Mouse (Mus musculus) forebrain, postnatal 0 days (tissue): ENCODE data around the gene Camta1. TPM values are rescaled to one million over a fixed set of nuclear protein-coding genes. Genes with fewer than 3 reads are reported as not detected.

Experiments
- ATAC-seq: fragments of 200-750 bp; cut with Nextera tagmentation; 2 replicates; pipeline ENCODE4 v1.8.0; 2017; ENCODE audit warnings: mild to moderate bottlenecking, moderate library complexity
- DNase-seq: peaks from one replicate; pipeline ENCODE4 v3.0.0-alpha.2; 2015
- H3K27ac ChIP-seq: fragments of 300-500 bp; sonication (generic); 2 replicates; pipeline ENCODE4 v1.5.1; 2014; ENCODE audit warnings: low read depth, mild to moderate bottlenecking, antibody characterized with exemption, low read length, moderate library complexity, mixed read lengths
- H3K27me3 ChIP-seq: fragments of 300-500 bp; sonication (generic); 2 replicates; pipeline ENCODE4 v1.6.1; 2014; ENCODE audit warnings: mild to moderate bottlenecking, low read length, mixed read lengths; ENCODE audit not compliant: insufficient read depth
- H3K36me3 ChIP-seq: fragments of 300-500 bp; sonication (generic); 2 replicates; pipeline ENCODE4 v1.6.1; 2014; ENCODE audit warnings: mild to moderate bottlenecking, moderate library complexity; ENCODE audit not compliant: insufficient read depth
- H3K4me1 ChIP-seq: fragments of 300-500 bp; sonication (generic); 2 replicates; pipeline ENCODE4 v1.6.1; 2014; ENCODE audit warnings: antibody characterized with exemption; ENCODE audit not compliant: insufficient read depth
- H3K4me2 ChIP-seq: fragments of 300-500 bp; sonication (generic); 2 replicates; pipeline ENCODE4 v1.6.1; 2014; ENCODE audit warnings: low read depth, mild to moderate bottlenecking, moderate library complexity
- H3K4me3 ChIP-seq: fragments of 300-500 bp; sonication (generic); 2 replicates; pipeline ENCODE4 v1.5.1; 2014; ENCODE audit warnings: low read depth, low read length, mixed read lengths
- H3K9ac ChIP-seq: fragments of 300-500 bp; sonication (generic); 2 replicates; pipeline ENCODE4 v1.6.1; 2014; ENCODE audit warnings: mild to moderate bottlenecking
- H3K9me3 ChIP-seq: fragments of 300-500 bp; sonication (generic); 2 replicates; pipeline ENCODE4 v1.6.1; 2016; ENCODE audit warnings: low read length
- CTCF ChIP-seq: sonication (generic); IDR thresholded peaks from 2 replicates; pipeline ENCODE4 v1.5.1; 2016; ENCODE audit warnings: antibody characterized with exemption, control low read depth, low read depth
- WGBS: fragments of 180-500 bp; shearing (Covaris S2); extraction: QIAGEN DNeasy Blood & Tissue Kit; methylation state at CpG from one replicate; pipeline ENCODE4 v1.1.7; 2014; 5-methylcytosine and 5-hydroxymethylcytosine counted together
- polyA plus RNA-seq: library from polyadenylated mRNA; unstranded; fragments of >200 nt; fragmentation: Nextera tagmentation; extraction: Ambion mirVana; gene quantifications from 2 replicates; pipeline ENCODE4 v1.2.1, GENCODE M21; 2015
- total RNA-seq: library from RNA; depleted of rRNA; stranded (reverse); fragments of >200 nt; gene quantifications from 2 replicates; pipeline ENCODE4 v1.2.3, GENCODE M21; 2014

Gene Camta1
- total and polyA plus RNA-seq, 2 experiments from 2014 or later = 87.4 to 131 TPM

- H3K9me3 ChIP-seq = no peaks in the 10 kb centered on the region
- no peak for DNase-seq
- H3K27me3 ChIP-seq = no peaks in the 10 kb centered on the region; the same call in 1 of the 2 replicates
- no peak overlapping the region for H3K4me2 ChIP-seq
- no peaks in the 10 kb centered on the region for H3K4me1 ChIP-seq
- H3K4me3 ChIP-seq = no peak overlapping the region
- WGBS = 51% methylated on average over 10 of the region's 10 CpGs
- no peaks in the 10 kb centered on the region for H3K36me3 ChIP-seq
- ATAC-seq = no peak
- H3K27ac ChIP-seq = no peak overlapping the region
- no peak for TF ChIP-seq CTCF
- no peak overlapping the region for H3K9ac ChIP-seq
These were observed 312.2 kb downstream of the Camta1 start for GRCm38 (mm10) chr4:151549523-151549922.

- Histone ChIP-seq H3K27ac (no peak overlapping the region), H3K27me3 (no peaks in the 10 kb centered on the region), H3K36me3 (no peaks in the 10 kb centered on the region), H3K4me3 (no peak overlapping the region), H3K4me2 (no peak overlapping the region), H3K4me1 (no peaks in the 10 kb centered on the region), H3K9me3 (no peaks in the 10 kb centered on the region), H3K9ac (no peak overlapping the region)
- 58% methylated on average over 3 of the region's 3 CpGs for WGBS
- TF ChIP-seq CTCF = no peak
- ATAC-seq (no peak), DNase-seq (no peak)
These were observed 316.2 kb downstream of the Camta1 start for GRCm38 (mm10) chr4:151545452-151545851.

GRCm38 (mm10) chr4:151544191-151544590 is 317.5 kb downstream of the Camta1 start:
- no peak overlapping the region for H3K9ac ChIP-seq

GRCm38 (mm10) chr4:151540546-151540945 is 321.1 kb downstream of the Camta1 start:
- Histone ChIP-seq H3K27me3 (no peaks in the 10 kb centered on the region), H3K36me3 (no peaks in the 10 kb centered on the region), H3K4me2 (no peak overlapping the region), H3K9ac (no peak overlapping the region), H3K4me3 (no peak overlapping the region), H3K4me1 (peaks cover 5% of the 10 kb centered on the region; the same call in 1 of the 2 replicates), H3K27ac (no peak overlapping the region), H3K9me3 (no peaks in the 10 kb centered on the region)
- 71% methylated on average over 6 of the region's 6 CpGs for WGBS
- no peak for TF ChIP-seq CTCF
- DNase-seq (no peak), ATAC-seq (no peak)

More at GRCm38 (mm10) chr4:151544191-151544590, 317.5 kb downstream of the Camta1 start:
- H3K9me3 ChIP-seq = no peaks in the 10 kb centered on the region
- no peak overlapping the region for H3K27ac ChIP-seq
- DNase-seq (no peak), ATAC-seq (no peak)
- no peaks in the 10 kb centered on the region for H3K27me3 ChIP-seq
- no peaks in the 10 kb centered on the region for H3K4me1 ChIP-seq
- no peak overlapping the region for H3K4me2 ChIP-seq
- 45% methylated on average over 5 of the region's 5 CpGs for WGBS
- TF ChIP-seq CTCF = no peak
- no peak overlapping the region for H3K4me3 ChIP-seq
- no peaks in the 10 kb centered on the region for H3K36me3 ChIP-seq

GRCm38 (mm10) chr4:151539881-151540280 is 321.8 kb downstream of the Camta1 start:
- WGBS = 70% methylated on average over 5 of the region's 5 CpGs
- TF ChIP-seq CTCF = no peak
- Histone ChIP-seq H3K27ac (no peak overlapping the region), H3K36me3 (no peaks in the 10 kb centered on the region), H3K4me3 (no peak overlapping the region), H3K9ac (no peak overlapping the region), H3K27me3 (no peaks in the 10 kb centered on the region), H3K4me2 (no peak overlapping the region), H3K9me3 (no peaks in the 10 kb centered on the region), H3K4me1 (peaks cover 5% of the 10 kb centered on the region; the same call in 1 of the 2 replicates)
- no peak for DNase-seq
- no peak for ATAC-seq

- no peaks in the 10 kb centered on the region; the same call in 1 of the 2 replicates for H3K27me3 ChIP-seq
- WGBS = 45% methylated on average over 10 of the region's 10 CpGs
- no peak for DNase-seq
- no peaks in the 10 kb centered on the region for H3K9me3 ChIP-seq
- no peak overlapping the region; the same call in 1 of the 2 replicates for H3K27ac ChIP-seq
- no peak for ATAC-seq
- TF ChIP-seq CTCF = no peak
- H3K4me3 ChIP-seq = no peak overlapping the region
- peaks cover 5% of the 10 kb centered on the region; the same call in 1 of the 2 replicates for H3K4me1 ChIP-seq
- H3K4me2 ChIP-seq = no peak overlapping the region
- 0 out of 2 replicates have a peak overlapping the region, but pooled peaks have one; percentile 22 for H3K9ac ChIP-seq
- no peaks in the 10 kb centered on the region for H3K36me3 ChIP-seq
These were observed 322.5 kb downstream of the Camta1 start for GRCm38 (mm10) chr4:151539167-151539525.

GRCm38 (mm10) chr4:151538446-151539166 is 323.1 kb downstream of the Camta1 start:
- DNase-seq (no peak), ATAC-seq (peak; percentile 54)
- Histone ChIP-seq H3K27ac (no peak overlapping the region; the same call in 1 of the 2 replicates), H3K27me3 (no peaks in the 10 kb centered on the region; the same call in 1 of the 2 replicates), H3K4me2 (no peak overlapping the region), H3K9me3 (no peaks in the 10 kb centered on the region), H3K4me3 (no peak overlapping the region), H3K4me1 (peaks cover 5% of the 10 kb centered on the region; the same call in 1 of the 2 replicates), H3K36me3 (no peaks in the 10 kb centered on the region), H3K9ac (0 out of 2 replicates have a peak overlapping the region, but pooled peaks have one; percentile 22)
- TF ChIP-seq CTCF = no peak
- 63% methylated on average over 18 of the region's 18 CpGs for WGBS
